Mouse (Mus musculus): Measurements from ENCODE around the gene Acot7. TPM values are rescaled to one million over a fixed set of nuclear protein-coding genes. Genes with fewer than 3 reads are reported as not detected.
"Not testable (repeated sequence)": the region's sequence is repeated elsewhere in the genome, so short reads cannot be mapped to it uniquely, and the experiment has no call there.

Gene Acot7
- polyA plus RNA-seq, 1 experiment from 2014 or later = 65.1 TPM

- peak; percentile 51 for DNase-seq (ENCODE audit: low spot score)
Measured at GRCm38 (mm10) chr4:152202905-152203304, 25.0 kb downstream of the Acot7 start.

- no peak for DNase-seq (ENCODE audit: low spot score)
Measured at GRCm38 (mm10) chr4:152204663-152205062, 26.7 kb downstream of the Acot7 start.

DNA sequence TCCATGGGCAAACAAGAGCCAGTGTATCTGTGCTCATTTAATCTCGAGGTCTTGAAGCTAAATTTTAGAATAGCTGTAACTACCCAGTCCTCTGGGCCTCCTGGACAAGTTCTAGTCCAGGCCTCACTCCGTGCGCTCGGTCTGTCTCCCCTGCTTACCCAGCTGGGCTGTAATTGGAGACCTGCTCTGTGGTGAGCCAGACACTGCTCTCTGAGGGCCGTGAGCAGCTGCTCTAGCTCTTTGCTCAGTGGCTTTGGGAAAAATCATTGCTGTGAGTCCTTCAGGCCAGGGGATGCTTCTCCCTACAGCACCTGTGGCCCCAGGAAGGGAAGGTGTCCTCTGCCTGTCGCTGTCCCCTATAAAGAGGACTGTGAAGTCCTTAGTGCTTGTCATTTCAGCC lies 28.3 kb downstream of the Acot7 start:
- no peak for DNase-seq (ENCODE audit: low spot score)

GRCm38 (mm10) chr4:152209623-152210022 lies 31.7 kb downstream of the Acot7 start:
- DNase-seq (ENCODE audit: low spot score) = no peak

DNA sequence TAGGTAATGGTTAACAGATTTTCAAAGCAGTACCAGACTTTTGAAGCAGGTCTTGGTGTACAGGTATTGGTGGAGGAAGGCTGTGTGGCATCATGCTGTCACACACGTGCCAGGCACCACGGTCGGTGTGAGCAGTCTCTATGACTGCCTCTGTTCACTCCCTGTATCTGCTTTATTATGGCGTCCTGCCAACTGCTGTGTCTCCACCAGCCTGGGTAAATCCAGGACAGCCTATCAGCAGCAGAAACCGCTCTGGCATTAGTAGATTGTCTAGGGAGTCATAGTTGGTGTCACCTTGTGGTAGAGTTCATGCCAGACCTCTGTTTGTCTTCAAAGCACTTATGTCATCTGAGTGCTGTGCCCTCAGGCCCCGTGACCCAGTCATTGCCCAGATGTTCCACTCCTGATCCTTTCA lies 34.2 kb downstream of the Acot7 start:
- DNase-seq (ENCODE audit: low spot score) = no peak

- peak; percentile 76 for DNase-seq (ENCODE audit: low spot score)
Measured at GRCm38 (mm10) chr4:152212531-152212930, 34.6 kb downstream of the Acot7 start.

DNA sequence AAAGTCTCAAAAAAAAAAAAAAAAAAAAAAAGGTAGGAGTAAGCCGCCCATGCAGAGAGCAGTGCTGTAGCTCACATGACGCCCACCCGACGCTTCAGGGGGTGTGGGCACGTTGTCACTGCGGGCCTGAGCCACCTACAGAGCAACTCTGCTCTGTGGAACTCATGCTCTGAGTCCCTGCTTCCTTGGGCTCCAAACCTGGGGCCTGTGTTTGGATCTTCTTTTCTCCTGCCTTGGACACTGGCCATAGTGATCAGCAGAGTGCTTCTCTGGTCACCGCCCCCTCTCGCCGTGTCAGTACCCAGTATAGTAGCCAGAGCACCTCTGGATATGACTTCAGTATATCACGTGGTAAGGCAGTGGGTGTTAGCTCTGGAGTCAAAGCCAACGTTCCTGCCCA lies 35.0 kb downstream of the Acot7 start:
- no peak for DNase-seq (ENCODE audit: low spot score)

GRCm38 (mm10) chr4:152213760-152214480 lies 36.0 kb downstream of the Acot7 start:
- DNase-seq (ENCODE audit: low spot score) = peak; percentile 80

DNA sequence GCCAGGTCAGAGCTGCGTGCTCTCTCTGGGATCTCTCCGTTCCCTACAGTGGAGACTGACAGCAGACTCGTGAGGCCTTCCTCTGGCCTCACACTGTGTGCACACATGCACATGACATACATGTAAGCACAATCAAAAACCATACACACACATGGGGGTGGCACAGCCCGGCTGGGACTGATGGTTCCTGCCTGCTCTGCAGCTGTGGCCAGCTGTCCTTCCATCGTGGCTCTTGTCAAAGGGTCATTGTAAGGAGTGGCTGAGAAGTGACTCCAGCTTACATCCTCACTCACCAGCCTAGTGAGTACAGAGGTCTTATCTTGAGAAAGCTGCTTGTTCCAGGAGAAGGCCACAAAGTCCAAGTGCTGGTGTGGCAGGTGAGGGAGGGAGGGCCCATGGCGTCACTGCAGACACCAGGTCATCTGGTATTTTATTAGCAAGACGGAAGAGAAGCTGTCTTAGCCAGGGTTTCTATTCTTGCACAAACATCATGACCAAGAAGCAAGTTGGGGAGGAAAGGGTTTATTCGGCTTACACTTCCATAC lies 37.0 kb downstream of the Acot7 start:
- DNase-seq (ENCODE audit: low spot score) = no peak

- DNase-seq (ENCODE audit: low spot score) = no peak
Measured at GRCm38 (mm10) chr4:152219591-152219990, 41.7 kb downstream of the Acot7 start.

GRCm38 (mm10) chr4:152220771-152221410 lies 43.0 kb downstream of the Acot7 start:
- no peak for DNase-seq (ENCODE audit: low spot score)

GRCm38 (mm10) chr4:152221411-152221887 lies 43.5 kb downstream of the Acot7 start:
- DNase-seq (ENCODE audit: low spot score) = no peak

GRCm38 (mm10) chr4:152222111-152222510 lies 44.2 kb downstream of the Acot7 start:
- no peak for DNase-seq (ENCODE audit: low spot score)

- no peak for DNase-seq (ENCODE audit: low spot score)
Measured at GRCm38 (mm10) chr4:152222513-152222912, 44.6 kb downstream of the Acot7 start.

DNA sequence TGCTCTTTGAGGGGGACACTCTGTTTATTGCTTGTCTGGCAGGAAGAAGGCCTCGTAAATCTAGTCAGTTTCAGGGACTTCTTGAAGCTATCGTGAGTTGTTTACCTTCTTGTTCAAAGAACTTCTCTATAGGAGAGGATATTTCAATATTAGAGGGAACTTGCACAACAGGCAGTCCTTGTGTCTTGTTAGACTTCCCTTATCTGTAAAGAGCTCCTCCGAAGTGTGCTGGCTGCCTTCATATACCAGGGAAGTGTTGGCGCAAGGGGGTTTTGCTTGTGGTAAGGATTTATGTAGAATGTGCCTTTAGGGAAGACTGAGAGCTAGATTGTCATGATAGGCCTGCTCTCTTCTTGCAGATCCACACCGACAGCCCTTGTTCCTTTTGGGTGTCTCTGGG lies 46.2 kb downstream of the Acot7 start:
- no peak for DNase-seq (ENCODE audit: low spot score)

GRCm38 (mm10) chr4:152226901-152227486 lies 49.1 kb downstream of the Acot7 start:
- no peak for DNase-seq (ENCODE audit: low spot score)

GRCm38 (mm10) chr4:152227749-152228527 lies 50.0 kb downstream of the Acot7 start:
- no peak for DNase-seq (ENCODE audit: low spot score)

DNA sequence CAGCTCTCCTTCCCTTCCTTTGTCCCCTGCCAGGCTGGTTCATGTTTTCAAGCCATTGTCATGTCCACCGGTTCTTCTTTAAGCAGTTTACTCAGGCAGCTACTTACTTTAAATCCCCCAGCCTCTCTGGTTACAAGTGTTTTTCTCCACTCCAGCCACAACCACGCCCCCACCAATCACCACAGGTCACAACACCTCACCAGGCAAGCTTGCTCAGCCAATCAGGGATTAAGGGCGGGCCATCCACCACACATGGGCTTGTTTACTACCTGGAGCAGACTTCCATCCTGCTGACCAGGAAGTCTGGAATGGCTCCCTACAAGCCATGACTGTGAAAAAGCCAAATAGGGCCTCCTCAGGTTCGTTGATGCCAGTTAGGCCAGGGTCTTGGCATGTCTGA lies 52.4 kb downstream of the Acot7 start:
- DNase-seq (ENCODE audit: low spot score) = not testable (repeated sequence)

DNA sequence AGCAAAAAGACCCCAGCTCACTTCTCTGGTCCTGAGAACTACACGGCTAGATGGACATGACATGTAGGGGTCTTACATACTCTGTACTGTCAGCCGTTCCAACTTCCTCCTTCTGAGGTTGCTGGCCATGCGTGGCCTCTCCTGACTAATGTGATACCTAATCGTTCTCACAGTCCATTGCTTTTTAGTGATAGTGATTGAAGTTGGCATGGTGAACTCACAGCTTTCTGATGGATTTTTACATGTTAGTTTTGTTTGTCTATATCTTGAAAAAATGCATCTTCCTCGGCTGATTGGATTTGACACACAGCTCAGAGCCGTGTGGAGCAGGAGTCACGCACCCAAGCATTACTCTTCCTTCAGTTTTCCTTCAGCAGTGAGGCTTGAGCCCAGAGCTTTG lies 53.4 kb downstream of the Acot7 start:
- no peak for DNase-seq (ENCODE audit: low spot score)

DNA sequence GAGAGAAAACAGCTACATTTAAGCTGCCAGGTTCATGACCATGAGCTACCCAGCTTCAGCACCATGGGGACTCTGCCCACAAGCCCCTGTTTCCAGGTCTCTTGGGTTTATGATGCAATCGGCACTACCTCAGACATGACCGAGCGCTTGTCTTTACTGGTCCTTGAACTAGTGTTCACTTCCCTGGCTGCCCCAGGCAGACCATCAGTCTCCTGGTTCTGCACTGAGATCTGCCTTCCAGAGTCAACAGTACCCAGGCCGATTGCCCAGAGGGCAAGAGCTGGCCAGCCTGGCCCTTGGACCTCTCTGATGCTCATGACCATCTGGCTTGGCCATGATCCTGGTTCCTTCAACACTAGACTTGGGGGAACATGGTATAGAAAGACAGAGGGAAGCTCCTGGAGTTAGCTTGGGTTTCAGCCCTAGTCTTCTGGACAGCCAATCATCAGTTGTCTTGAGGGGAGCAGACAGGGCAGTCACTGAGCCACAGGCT lies 54.5 kb downstream of the Acot7 start:
- no peak for DNase-seq (ENCODE audit: low spot score)

GRCm38 (mm10) chr4:152239974-152240373 lies 62.0 kb downstream of the Acot7 start:
- DNase-seq (ENCODE audit: low spot score) = no peak

Measured in thymus, postnatal 0 days (tissue).